ENCODE assay signal across 8 mouse cellular contexts in genomic region chrX:103822271-103822811, GRCm38 (mm10). TPM values are rescaled to one million over a fixed set of nuclear protein-coding genes. Genes with fewer than 3 reads are reported as not detected.
DNase-seq lines count a peak whose midpoint lies in the region; ATAC-seq and TF ChIP-seq lines count a peak whose summit lies in the region.

No protein-coding gene starts in this region.

- DNase-seq in ES-E14 (ENCODE audit: low read depth, low spot score), result no peak
- peak; percentile 65 for DNase-seq in adrenal gland, postnatal 25 days
- peak; percentile 50 for DNase-seq in embryonic facial prominence, embryonic 14.5 days (ENCODE audit: low spot score)
- DNase-seq in heart, postnatal 36 days, result peak; percentile 46 to 49
- peak; percentile 60 for DNase-seq in limb, embryonic 10.5 days (ENCODE audit: low spot score)
- DNase-seq in adipocyte (ENCODE audit: low spot score), result no peak
- no peak for DNase-seq in spleen, postnatal 14 days (ENCODE audit: low spot score in 2 of 2)

- no peaks in the 10 kb centered on the region for H3K36me3 ChIP-seq in ES-E14 (ENCODE audit: control insufficient read depth, insufficient read depth, low read length, poor library complexity, severe bottlenecking)
- H3K36me3 ChIP-seq in embryonic facial prominence, embryonic 14.5 days (ENCODE audit: control insufficient read depth, insufficient read depth, low read length), result no peaks in the 10 kb centered on the region
- H3K36me3 ChIP-seq in limb, embryonic 10.5 days, result no peaks in the 10 kb centered on the region
- H3K36me3 ChIP-seq in midbrain, embryonic 13.5 days, result no peaks in the 10 kb centered on the region

- WGBS in embryonic facial prominence, embryonic 14.5 days, result 32% methylated on average over 16 of the region's 20 CpGs
- 16% methylated on average over 20 of the region's 20 CpGs for WGBS in limb, embryonic 10.5 days
- WGBS in midbrain, embryonic 13.5 days, result 24% methylated on average over 17 of the region's 20 CpGs

- no peaks in the 10 kb centered on the region for H3K9me3 ChIP-seq in ES-E14 (ENCODE audit: control insufficient read depth, insufficient read depth, low read depth, low read length)
- no peaks in the 10 kb centered on the region for H3K9me3 ChIP-seq in embryonic facial prominence, embryonic 14.5 days (ENCODE audit: control insufficient read depth, low read length)
- no peaks in the 10 kb centered on the region for H3K9me3 ChIP-seq in limb, embryonic 10.5 days (replicated peaks)
- H3K9me3 ChIP-seq in midbrain, embryonic 13.5 days, result no peaks in the 10 kb centered on the region

- H3K4me2 ChIP-seq in embryonic facial prominence, embryonic 14.5 days (ENCODE audit: low read depth, low read length), result peak overlapping the region; percentile 62
- peak overlapping the region; percentile 71 for H3K4me2 ChIP-seq in midbrain, embryonic 13.5 days (replicated peaks)

- intact Hi-C loops in heart, postnatal 36 days (cut with DNase I), result loop anchor here (2.0 kb wide), 1 partner anchor 128 kb away; no protein-coding TSS in a partner anchor

- peaks cover 42% of the 10 kb centered on the region for H3K27me3 ChIP-seq in embryonic facial prominence, embryonic 14.5 days (replicated peaks; ENCODE audit: control insufficient read depth, insufficient read depth, low read length)
- H3K27me3 ChIP-seq in limb, embryonic 10.5 days (ENCODE audit: low read depth, poor library complexity, severe bottlenecking), result peaks cover 96% of the 10 kb centered on the region
- peaks cover 86% of the 10 kb centered on the region for H3K27me3 ChIP-seq in midbrain, embryonic 13.5 days

- in situ Hi-C loops in ES-E14 (cut with MboI; ENCODE audit: low sequenced_read_pairs in 2 of 2, unreplicated experiment in 2 of 2), result no loop called here

- peak; percentile 66 for ATAC-seq in embryonic facial prominence, embryonic 14.5 days (ENCODE audit: low read depth)
- ATAC-seq in midbrain, embryonic 13.5 days, result peak; percentile 73

- no peaks in the 10 kb centered on the region; a peak in 1 of 4 replicates for H3K4me1 ChIP-seq in ES-E14 (ENCODE audit: control insufficient read depth in 2 of 2, insufficient read depth in 2 of 2, low read length in 2 of 2, poor library complexity in 1 of 2)
- H3K4me1 ChIP-seq in embryonic facial prominence, embryonic 14.5 days (ENCODE audit: control insufficient read depth, insufficient read depth, low read length), result peaks cover 7% of the 10 kb centered on the region; the same call in 1 of the 2 replicates
- peaks cover 15% of the 10 kb centered on the region; the same call in 1 of the 2 replicates for H3K4me1 ChIP-seq in limb, embryonic 10.5 days
- H3K4me1 ChIP-seq in midbrain, embryonic 13.5 days (replicated peaks), result peaks cover 11% of the 10 kb centered on the region

- no peak overlapping the region for H3K27ac ChIP-seq in ES-E14 (ENCODE audit: insufficient read depth, low read depth, low read length, poor library complexity, severe bottlenecking)
- H3K27ac ChIP-seq in embryonic facial prominence, embryonic 14.5 days (replicated peaks; ENCODE audit: low read depth, low read length), result peak overlapping the region; percentile 94
- H3K27ac ChIP-seq in limb, embryonic 10.5 days, result peak overlapping the region; percentile 87
- H3K27ac ChIP-seq in midbrain, embryonic 13.5 days, result peak overlapping the region; percentile 74; the same call in 1 of the 2 replicates

- H3K4me3 ChIP-seq in ES-E14 (ENCODE audit: insufficient read depth in 1 of 2, low read depth in 1 of 2, low read length in 2 of 2, poor library complexity in 1 of 2, severe bottlenecking in 1 of 2), result peak overlapping the region; percentile 52 to 76
- peak overlapping the region; percentile 54 for H3K4me3 ChIP-seq in embryonic facial prominence, embryonic 14.5 days (ENCODE audit: low read depth, low read length)
- peak overlapping the region; percentile 62 for H3K4me3 ChIP-seq in limb, embryonic 10.5 days
- H3K4me3 ChIP-seq in midbrain, embryonic 13.5 days (replicated peaks), result peak overlapping the region; percentile 57

- H3K9ac ChIP-seq in ES-E14 (ENCODE audit: insufficient read depth, low read depth, low read length, poor library complexity, severe bottlenecking), result no peak overlapping the region
- peak overlapping the region; percentile 69 for H3K9ac ChIP-seq in embryonic facial prominence, embryonic 14.5 days (ENCODE audit: low read depth, low read length)
- peak overlapping the region; percentile 73 for H3K9ac ChIP-seq in midbrain, embryonic 13.5 days (replicated peaks)

TF ChIP-seq in ES-E14, 5 proteins besides CTCF, POLR2A, EP300 and RAD21:
- no peak for TF ChIP-seq ZC3H11A (IDR thresholded peaks at IDR 0.05; ENCODE audit: borderline replicate concordance, low read depth, low read length)
- no peak for TF ChIP-seq CHD2 (IDR thresholded peaks at IDR 0.05; ENCODE audit: low read depth, low read length)
- no peak for TF ChIP-seq ZNF384 (IDR thresholded peaks at IDR 0.05; ENCODE audit: low read depth, low read length)
- TF ChIP-seq HCFC1 (IDR thresholded peaks at IDR 0.05; ENCODE audit: borderline replicate concordance, insufficient read depth, low read length), result no peak
- TF ChIP-seq MAFK (IDR thresholded peaks at IDR 0.05; ENCODE audit: insufficient read depth, low read depth, low read length), result no peak
TF ChIP-seq in ES-E14: peak in this region for 0.

RNA-seq across cellular contexts. Expression of gene Slc16a2, which starts 0.6 kb away (rescaled TPM):
- total RNA-seq in ES-E14 (2012; rRNA removed), result 1.5 and 2.2 TPM in 2 replicates
- 41.4 and 47.5 TPM in 2 replicates for total RNA-seq in adrenal gland, postnatal 25 days (2021)
- 34.7 and 38.2 TPM in 2 replicates for polyA plus RNA-seq in embryonic facial prominence, embryonic 14.5 days (2014; fragmentation: Nextera tagmentation; extraction: Ambion mirVana)
- 1 to 10 TPM; 6.6 to 7.5 TPM for total RNA-seq in heart, postnatal 36 days (2021)
- 9.8 and 14.8 TPM in 2 replicates for polyA plus RNA-seq in limb, embryonic 10.5 days (2016; fragmentation: Nextera tagmentation; extraction: Ambion mirVana)
- polyA plus RNA-seq in midbrain, embryonic 13.5 days (2015; fragmentation: Nextera tagmentation; extraction: Ambion mirVana), result 17.3 and 23.3 TPM in 2 replicates

Comparison
In these comparisons a context has a peak if more than half of its experiments do, and no peak if none do; other contexts are left out.
1. DNase-seq: peak in adrenal gland, postnatal 25 days (single experiment), embryonic facial prominence, embryonic 14.5 days (single experiment), heart, postnatal 36 days (2 of 2) and limb, embryonic 10.5 days (single experiment); none in ES-E14 (single experiment), adipocyte (single experiment) and spleen, postnatal 14 days (0 of 2).
2. Peak in every context shown above with its lines, with median percentiles within 50 percentile points of each other: H3K4me3 ChIP-seq.